Mouse (Mus musculus): ENCODE measurements around the gene Tspan11. TPM values are rescaled to one million over a fixed set of nuclear protein-coding genes. Genes with fewer than 3 reads are reported as not detected.

Gene Tspan11
- polyA plus RNA-seq, 1 experiment from 2014 or later = 14.6 TPM

DNA sequence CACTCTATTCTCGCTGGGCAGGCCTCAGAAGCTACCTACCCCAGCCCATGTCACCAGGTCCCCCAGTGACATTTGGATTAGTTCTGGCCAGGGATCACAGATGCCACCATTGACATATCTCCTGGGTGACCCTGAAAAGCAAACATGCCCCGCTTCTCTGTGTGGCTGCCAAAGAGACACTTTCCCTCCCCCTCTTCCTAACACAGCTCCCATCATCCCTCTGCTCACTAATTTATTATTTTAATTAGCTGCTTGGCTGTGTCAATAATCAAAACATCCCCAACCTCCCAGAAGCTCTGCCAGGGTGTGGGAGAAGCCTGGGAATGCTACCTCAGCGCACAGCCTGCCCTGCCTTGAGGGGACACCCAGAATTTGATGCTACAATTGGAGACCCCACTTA lies 29.6 kb downstream of the Tspan11 start:
- Histone ChIP-seq H3K36me3 (peaks cover 17% of the 10 kb centered on the region; the same call in 1 of the 2 replicates), H3K4me1 (replicated peaks) (peaks cover 4% of the 10 kb centered on the region), H3K4me3 (replicated peaks) (no peak overlapping the region), H3K27ac (peak overlapping the region; percentile 6; the same call in 1 of the 2 replicates), H3K27me3 (0 out of 2 replicates have a peak, but pooled peaks cover 3% of the 10 kb centered on the region), H3K9me3 (no peaks in the 10 kb centered on the region), H3K4me2 (replicated peaks) (no peak overlapping the region), H3K9ac (replicated peaks) (no peak overlapping the region)
- WGBS = 68% methylated on average over 3 of the region's 3 CpGs
- ATAC-seq = no peak

DNA sequence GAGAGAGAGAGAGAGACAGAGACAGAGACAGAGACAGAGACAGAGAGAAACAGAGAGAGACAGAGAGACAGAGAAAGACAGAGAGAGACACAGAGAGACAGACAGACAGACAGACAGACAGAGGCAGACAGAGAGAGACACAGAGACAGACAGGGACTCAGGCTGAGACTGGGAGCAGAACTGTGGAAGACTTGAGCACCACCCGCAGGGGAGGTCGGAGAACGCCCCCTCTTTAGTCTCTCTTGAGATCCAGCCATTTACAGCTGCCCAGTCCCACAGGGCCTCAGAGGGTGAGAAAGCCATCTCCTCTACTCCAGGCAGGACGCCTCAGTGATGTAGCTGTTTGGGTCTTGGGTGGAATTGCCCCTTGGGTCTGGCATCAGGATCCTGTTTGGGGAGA lies 30.3 kb downstream of the Tspan11 start:
- H3K36me3 ChIP-seq = peaks cover 16% of the 10 kb centered on the region; the same call in 1 of the 2 replicates
- 73% methylated on average over 4 of the region's 4 CpGs for WGBS
- no peak overlapping the region for H3K9ac ChIP-seq (replicated peaks)
- H3K27ac ChIP-seq = no peak overlapping the region
- no peak for ATAC-seq
- H3K9me3 ChIP-seq = no peaks in the 10 kb centered on the region
- 0 out of 2 replicates have a peak, but pooled peaks cover 3% of the 10 kb centered on the region for H3K27me3 ChIP-seq
- no peak overlapping the region for H3K4me2 ChIP-seq (replicated peaks)
- no peak overlapping the region for H3K4me3 ChIP-seq (replicated peaks)
- H3K4me1 ChIP-seq (replicated peaks) = peaks cover 4% of the 10 kb centered on the region

DNA sequence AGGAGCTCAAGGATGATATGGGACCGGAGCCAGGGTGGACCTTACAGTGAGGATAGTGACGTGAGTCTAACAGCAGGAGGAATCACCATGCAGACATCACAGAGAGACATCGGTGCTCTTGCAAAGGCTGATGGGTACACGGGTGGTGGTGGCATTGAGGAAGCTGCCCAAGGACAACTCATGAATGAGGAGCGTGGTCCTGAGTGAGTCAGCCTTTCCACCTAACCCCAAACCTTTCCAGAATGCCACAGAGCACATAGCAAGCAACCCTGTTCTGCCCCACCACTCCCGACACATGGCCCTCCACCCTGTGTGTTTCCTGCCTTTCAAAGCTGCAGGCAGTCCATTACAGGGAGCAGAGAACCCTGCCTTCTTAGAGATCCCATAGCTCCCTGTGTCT lies 32.1 kb downstream of the Tspan11 start:
- Histone ChIP-seq H3K4me1 (replicated peaks) (peaks cover 4% of the 10 kb centered on the region), H3K4me3 (replicated peaks) (no peak overlapping the region), H3K9me3 (no peaks in the 10 kb centered on the region), H3K9ac (replicated peaks) (no peak overlapping the region), H3K27me3 (0 out of 2 replicates have a peak, but pooled peaks cover 3% of the 10 kb centered on the region), H3K36me3 (peaks cover 11% of the 10 kb centered on the region; the same call in 1 of the 2 replicates), H3K27ac (no peak overlapping the region), H3K4me2 (replicated peaks) (no peak overlapping the region)
- no peak for ATAC-seq
- 82% methylated on average over 6 of the region's 6 CpGs for WGBS

DNA sequence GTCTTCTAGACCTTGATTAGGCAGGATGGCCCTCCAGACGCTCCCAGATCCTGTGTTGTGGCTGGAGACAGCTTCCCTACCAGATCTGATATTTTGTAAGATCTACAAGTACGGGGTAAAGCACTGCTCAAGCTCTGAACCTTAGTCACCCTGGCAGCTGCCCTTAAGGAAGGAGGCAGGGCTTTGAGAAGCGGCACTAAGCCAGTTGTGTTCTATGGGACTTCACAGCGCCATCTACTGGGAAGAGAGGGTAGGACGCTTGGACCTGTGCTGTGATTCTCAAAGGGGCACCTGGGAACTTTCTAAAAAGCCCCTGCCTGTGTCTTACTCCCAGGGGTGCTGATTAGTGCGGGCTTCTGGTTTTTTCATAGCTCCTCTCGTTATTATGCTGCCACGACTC lies 33.3 kb downstream of the Tspan11 start:
- 0 out of 2 replicates have a peak, but pooled peaks cover 3% of the 10 kb centered on the region for H3K27me3 ChIP-seq
- H3K4me2 ChIP-seq (replicated peaks) = no peak overlapping the region
- ATAC-seq = peak; percentile 48; the same call in 1 of the 2 replicates
- H3K27ac ChIP-seq = no peak overlapping the region
- H3K9me3 ChIP-seq = no peaks in the 10 kb centered on the region
- 5% methylated on average over 8 of the region's 8 CpGs for WGBS
- no peak overlapping the region for H3K9ac ChIP-seq (replicated peaks)
- H3K36me3 ChIP-seq = peaks cover 9% of the 10 kb centered on the region; the same call in 1 of the 2 replicates
- H3K4me1 ChIP-seq (replicated peaks) = peaks cover 4% of the 10 kb centered on the region
- H3K4me3 ChIP-seq (replicated peaks) = no peak overlapping the region

DNA sequence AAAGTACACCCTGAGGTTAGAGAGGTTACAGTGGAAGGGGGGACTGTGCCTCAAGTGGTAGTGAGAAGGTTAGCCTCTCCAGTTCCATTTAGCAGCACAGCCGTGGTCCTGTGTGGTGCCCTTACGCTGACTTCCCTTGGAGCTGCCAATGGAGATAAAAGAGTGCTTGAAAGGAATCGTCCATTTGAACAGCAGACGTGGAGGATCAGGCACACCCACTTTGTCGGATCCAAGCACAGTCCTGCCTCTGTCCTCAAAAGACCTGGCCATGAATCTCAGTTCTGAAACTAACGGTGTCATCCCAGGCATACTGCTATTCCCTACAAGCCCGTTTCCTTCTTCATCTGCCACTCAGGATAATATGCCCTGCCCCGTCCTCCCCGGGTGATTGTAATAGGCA lies 34.6 kb downstream of the Tspan11 start:
- H3K4me1 ChIP-seq (replicated peaks) = peaks cover 9% of the 10 kb centered on the region
- H3K9ac ChIP-seq (replicated peaks) = no peak overlapping the region
- no peak overlapping the region for H3K4me2 ChIP-seq (replicated peaks)
- WGBS = 54% methylated on average over 9 of the region's 9 CpGs
- no peak for ATAC-seq
- H3K4me3 ChIP-seq (replicated peaks) = no peak overlapping the region
- H3K36me3 ChIP-seq = no peaks in the 10 kb centered on the region
- 0 out of 2 replicates have a peak, but pooled peaks cover 7% of the 10 kb centered on the region for H3K27me3 ChIP-seq
- no peak overlapping the region for H3K27ac ChIP-seq
- H3K9me3 ChIP-seq = no peaks in the 10 kb centered on the region

DNA sequence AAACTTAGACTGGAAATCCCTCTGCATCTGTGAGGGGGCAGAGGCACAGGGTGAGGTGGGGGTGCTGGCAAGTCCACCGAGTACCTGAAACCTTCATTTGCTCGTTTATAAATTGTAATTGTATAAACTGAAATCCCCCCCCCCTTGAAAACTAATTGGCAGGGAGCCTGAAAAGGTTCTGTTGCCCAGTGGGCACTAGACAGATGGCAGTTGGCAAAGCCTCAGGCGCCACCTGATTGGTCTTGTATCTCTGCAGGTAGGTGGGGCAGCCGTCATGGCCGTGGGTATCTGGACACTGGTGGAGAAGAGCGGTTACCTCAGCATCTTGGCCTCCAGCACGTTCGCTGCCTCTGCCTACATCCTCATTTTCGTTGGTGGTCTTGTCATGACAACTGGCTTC lies 35.9 kb downstream of the Tspan11 start:
- Histone ChIP-seq H3K4me3 (replicated peaks) (no peak overlapping the region), H3K9me3 (no peaks in the 10 kb centered on the region), H3K36me3 (no peaks in the 10 kb centered on the region), H3K4me1 (replicated peaks) (peaks cover 9% of the 10 kb centered on the region), H3K27ac (no peak overlapping the region), H3K4me2 (replicated peaks) (no peak overlapping the region), H3K9ac (replicated peaks) (no peak overlapping the region), H3K27me3 (0 out of 2 replicates have a peak, but pooled peaks cover 7% of the 10 kb centered on the region)
- WGBS = 90% methylated on average over 9 of the region's 9 CpGs
- ATAC-seq = no peak

DNA sequence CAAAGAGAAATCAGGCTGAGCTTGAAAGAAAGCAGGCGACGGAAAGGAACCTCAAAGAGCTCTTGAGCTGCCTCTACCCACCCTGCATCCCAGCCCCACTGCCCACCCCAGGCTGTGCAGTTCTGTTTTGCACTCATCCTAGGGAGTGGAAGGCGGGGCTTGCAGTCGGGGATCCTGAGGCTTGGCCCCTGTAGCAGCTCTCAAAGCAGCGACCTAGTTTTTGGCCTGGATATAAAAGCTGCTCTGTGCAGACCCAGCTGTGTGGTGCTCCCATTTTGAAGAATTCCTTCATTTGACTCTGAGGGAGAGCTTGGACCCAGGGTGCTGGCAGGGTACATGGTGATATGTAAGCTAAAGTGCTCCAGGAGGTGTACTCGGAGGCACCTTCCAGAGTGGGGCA lies 37.4 kb downstream of the Tspan11 start:
- ATAC-seq = no peak
- no peak overlapping the region for H3K27ac ChIP-seq
- H3K4me3 ChIP-seq (replicated peaks) = no peak overlapping the region
- no peaks in the 10 kb centered on the region for H3K36me3 ChIP-seq
- 0 out of 2 replicates have a peak, but pooled peaks cover 7% of the 10 kb centered on the region for H3K27me3 ChIP-seq
- no peaks in the 10 kb centered on the region for H3K9me3 ChIP-seq
- peaks cover 9% of the 10 kb centered on the region for H3K4me1 ChIP-seq (replicated peaks)
- 74% methylated on average over 6 of the region's 6 CpGs for WGBS
- H3K9ac ChIP-seq (replicated peaks) = no peak overlapping the region
- no peak overlapping the region for H3K4me2 ChIP-seq (replicated peaks)

DNA sequence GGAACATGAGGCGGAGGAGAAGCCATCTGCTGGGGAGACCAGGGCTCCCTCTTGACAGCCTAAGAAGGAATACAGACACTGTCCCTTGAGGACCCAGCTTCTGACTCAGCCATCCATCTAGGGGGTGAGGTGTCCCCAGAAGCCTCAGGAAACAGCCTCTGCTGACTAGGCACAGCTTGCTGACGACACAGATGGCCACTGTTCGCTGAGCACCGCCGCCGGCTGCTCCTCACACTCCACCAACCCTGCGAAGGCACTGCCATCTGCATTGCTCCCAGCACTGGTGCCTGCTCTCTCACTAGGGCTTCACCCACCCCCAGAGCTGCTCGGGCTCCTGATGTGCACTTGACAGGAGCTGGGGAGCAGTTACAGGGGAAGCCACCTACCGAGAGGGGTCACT lies 38.5 kb downstream of the Tspan11 start:
- H3K9ac ChIP-seq (replicated peaks) = no peak overlapping the region
- 0 out of 2 replicates have a peak, but pooled peaks have one; percentile 40 for ATAC-seq
- no peak overlapping the region for H3K4me2 ChIP-seq (replicated peaks)
- WGBS = 65% methylated on average over 9 of the region's 9 CpGs
- 0 out of 2 replicates have a peak, but pooled peaks cover 7% of the 10 kb centered on the region for H3K27me3 ChIP-seq
- no peak overlapping the region for H3K4me3 ChIP-seq (replicated peaks)
- no peaks in the 10 kb centered on the region for H3K9me3 ChIP-seq
- H3K4me1 ChIP-seq (replicated peaks) = peaks cover 5% of the 10 kb centered on the region; the same call in 1 of the 2 replicates
- H3K27ac ChIP-seq = no peak overlapping the region
- H3K36me3 ChIP-seq = no peaks in the 10 kb centered on the region

DNA sequence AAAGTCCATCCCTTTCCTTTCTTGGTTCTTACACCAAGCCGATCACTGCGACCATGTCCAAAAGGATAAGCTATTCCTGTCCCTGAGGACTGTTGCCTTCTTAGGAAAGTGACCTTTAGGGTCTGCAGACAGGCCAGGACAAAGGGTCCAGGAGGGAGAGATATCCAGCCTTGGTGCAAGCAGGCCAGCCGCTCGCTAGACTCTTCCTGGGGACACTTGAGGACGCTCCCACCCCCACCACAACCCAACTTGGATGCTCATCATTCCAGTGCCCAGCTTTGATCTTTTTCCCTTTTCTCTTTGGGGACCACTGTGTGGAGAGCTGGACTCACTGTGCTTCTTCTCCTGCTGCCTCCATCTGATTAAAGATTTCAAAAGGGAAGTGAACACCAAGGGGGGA lies 41.3 kb downstream of the Tspan11 start:
- no peaks in the 10 kb centered on the region for H3K9me3 ChIP-seq
- H3K4me3 ChIP-seq (replicated peaks) = no peak overlapping the region
- no peak overlapping the region for H3K27ac ChIP-seq
- WGBS = 61% methylated on average over 5 of the region's 5 CpGs
- H3K9ac ChIP-seq (replicated peaks) = no peak overlapping the region
- 0 out of 2 replicates have a peak, but pooled peaks cover 4% of the 10 kb centered on the region for H3K27me3 ChIP-seq
- no peak overlapping the region for H3K4me2 ChIP-seq (replicated peaks)
- no peak for ATAC-seq
- no peaks in the 10 kb centered on the region for H3K36me3 ChIP-seq
- H3K4me1 ChIP-seq (replicated peaks) = peaks cover 10% of the 10 kb centered on the region; the same call in 1 of the 2 replicates

DNA sequence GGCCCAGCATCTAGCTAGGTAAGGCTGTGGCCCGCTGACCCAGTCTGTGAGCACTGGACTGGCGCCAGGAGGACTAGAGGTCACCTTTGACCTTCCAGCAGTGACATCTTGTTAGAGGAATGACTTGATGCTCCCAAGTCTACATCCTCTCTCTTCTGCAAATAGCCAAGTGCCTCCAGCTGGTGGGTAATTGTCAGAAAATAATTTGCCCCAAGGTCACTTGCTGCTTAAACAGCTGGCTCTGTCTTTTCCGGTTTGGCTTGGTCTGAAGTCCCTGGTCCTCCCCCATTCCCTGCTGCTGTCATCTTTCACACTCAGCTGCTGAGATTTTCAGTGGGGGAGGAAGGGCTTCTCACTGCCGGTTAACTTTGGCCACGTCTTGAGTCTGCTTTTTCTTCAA lies 45.3 kb downstream of the Tspan11 start:
- Histone ChIP-seq H3K4me2 (replicated peaks) (no peak overlapping the region), H3K27ac (no peak overlapping the region), H3K9ac (replicated peaks) (no peak overlapping the region), H3K36me3 (no peaks in the 10 kb centered on the region), H3K4me1 (replicated peaks) (0 out of 2 replicates have a peak, but pooled peaks cover 5% of the 10 kb centered on the region), H3K27me3 (no peaks in the 10 kb centered on the region), H3K4me3 (replicated peaks) (no peak overlapping the region), H3K9me3 (no peaks in the 10 kb centered on the region)
- 0 out of 2 replicates have a peak, but pooled peaks have one; percentile 14 for ATAC-seq
- 76% methylated on average over 5 of the region's 5 CpGs for WGBS

DNA sequence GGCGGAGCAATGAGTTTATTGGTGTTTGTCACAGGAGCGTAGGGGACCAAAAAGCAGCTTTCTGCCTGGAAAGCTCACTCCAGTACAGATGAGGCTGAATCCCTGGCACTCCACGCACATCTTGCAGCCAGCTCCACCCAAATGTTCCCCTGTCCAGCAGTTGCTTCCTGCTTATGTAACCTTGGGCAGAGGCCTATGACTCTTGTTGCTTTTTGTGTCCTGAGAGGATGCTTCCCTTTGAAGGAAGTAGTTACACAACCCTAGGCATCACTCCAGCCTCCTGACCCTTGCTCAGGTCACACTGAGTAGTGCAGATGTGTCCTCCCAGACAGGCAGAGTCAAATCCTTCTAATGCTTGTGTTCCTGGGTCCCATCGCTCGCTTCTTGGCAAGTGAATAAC lies 46.5 kb downstream of the Tspan11 start:
- ATAC-seq = no peak
- Histone ChIP-seq H3K9ac (replicated peaks) (no peak overlapping the region), H3K9me3 (no peaks in the 10 kb centered on the region), H3K4me3 (replicated peaks) (no peak overlapping the region), H3K4me2 (replicated peaks) (no peak overlapping the region), H3K27me3 (no peaks in the 10 kb centered on the region), H3K36me3 (no peaks in the 10 kb centered on the region), H3K4me1 (replicated peaks) (0 out of 2 replicates have a peak, but pooled peaks cover 5% of the 10 kb centered on the region), H3K27ac (no peak overlapping the region)
- 89% methylated on average over 5 of the region's 5 CpGs for WGBS

DNA sequence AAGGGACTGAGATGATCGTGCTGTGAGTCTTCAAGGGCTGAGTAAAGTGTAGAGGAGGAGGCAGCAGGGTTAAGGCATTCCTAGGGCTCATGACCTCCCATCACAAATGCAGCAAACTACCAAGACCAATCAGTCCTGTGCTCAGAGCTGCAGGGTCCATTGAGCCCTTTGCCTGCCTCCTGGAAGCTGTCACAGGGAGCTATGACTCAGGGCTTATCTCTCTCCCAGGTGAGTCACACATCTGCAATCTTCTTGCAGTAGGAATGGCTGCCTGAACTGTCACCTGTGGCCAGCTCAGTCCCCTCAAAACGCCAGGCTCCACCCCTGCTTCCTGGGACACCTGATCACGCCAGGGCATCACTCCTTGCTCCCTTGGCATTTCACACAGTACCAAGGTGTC lies 47.7 kb downstream of the Tspan11 start:
- no peaks in the 10 kb centered on the region for H3K9me3 ChIP-seq
- H3K4me3 ChIP-seq (replicated peaks) = no peak overlapping the region
- WGBS = 79% methylated on average over 3 of the region's 3 CpGs
- no peak for ATAC-seq
- H3K27ac ChIP-seq = no peak overlapping the region
- H3K27me3 ChIP-seq = no peaks in the 10 kb centered on the region
- no peak overlapping the region for H3K4me2 ChIP-seq (replicated peaks)
- H3K4me1 ChIP-seq (replicated peaks) = 0 out of 2 replicates have a peak, but pooled peaks cover 5% of the 10 kb centered on the region
- no peaks in the 10 kb centered on the region for H3K36me3 ChIP-seq
- H3K9ac ChIP-seq (replicated peaks) = no peak overlapping the region

DNA sequence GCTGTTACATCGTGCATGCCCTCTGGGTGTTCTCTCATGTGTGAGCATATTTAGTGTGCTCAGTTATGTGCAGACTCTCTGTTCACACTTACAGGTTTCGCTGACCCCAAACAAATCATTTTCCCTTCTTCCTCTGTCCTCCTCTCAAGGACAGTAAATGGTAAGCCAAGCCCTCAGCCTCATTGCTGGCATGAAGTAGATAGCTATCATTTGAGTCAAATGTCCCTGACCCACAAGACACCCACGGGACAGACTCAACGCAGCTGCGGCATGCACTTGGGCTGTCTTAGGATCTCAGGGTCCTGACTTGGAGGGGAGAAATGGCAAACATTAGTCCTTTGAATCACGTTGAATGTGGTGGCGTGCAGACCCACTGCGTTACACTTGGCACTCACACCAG lies 55.0 kb downstream of the Tspan11 start:
- Histone ChIP-seq H3K9me3 (no peaks in the 10 kb centered on the region), H3K4me1 (replicated peaks) (no peaks in the 10 kb centered on the region), H3K9ac (replicated peaks) (no peak overlapping the region), H3K4me3 (replicated peaks) (no peak overlapping the region), H3K4me2 (replicated peaks) (no peak overlapping the region), H3K36me3 (peaks cover 5% of the 10 kb centered on the region; the same call in 1 of the 2 replicates), H3K27me3 (peaks cover 4% of the 10 kb centered on the region; the same call in 1 of the 2 replicates), H3K27ac (no peak overlapping the region)
- 87% methylated on average over 8 of the region's 8 CpGs for WGBS
- ATAC-seq = no peak

Data from midbrain, embryonic 13.5 days (tissue).